Mouse (Mus musculus): Measurements from ENCODE around the gene Tmem120a.

The Tmem120a gene

GRCm38 (mm10) chr5:135733071-135733470 is 11.2 kb downstream of the Tmem120a start:
- no peak for DNase-seq (ENCODE audit: low read depth, low spot score)

- DNase-seq (ENCODE audit: low read depth, low spot score) = no peak
These were observed 12.9 kb downstream of the Tmem120a start for GRCm38 (mm10) chr5:135731322-135731721.

- no peak for DNase-seq (ENCODE audit: low read depth, low spot score)
These were observed 13.3 kb downstream of the Tmem120a start for GRCm38 (mm10) chr5:135730916-135731315.

GRCm38 (mm10) chr5:135730278-135730677 is 14.0 kb downstream of the Tmem120a start:
- no peak for DNase-seq (ENCODE audit: low read depth, low spot score)

GRCm38 (mm10) chr5:135729351-135729750 is 14.9 kb downstream of the Tmem120a start:
- no peak for DNase-seq (ENCODE audit: low read depth, low spot score)

GRCm38 (mm10) chr5:135728361-135728760 is 15.9 kb downstream of the Tmem120a start:
- DNase-seq (ENCODE audit: low read depth, low spot score) = no peak

- no peak for DNase-seq (ENCODE audit: low read depth, low spot score)
These were observed 16.4 kb downstream of the Tmem120a start for GRCm38 (mm10) chr5:135727871-135728270.

GRCm38 (mm10) chr5:135726641-135727346 is 17.5 kb downstream of the Tmem120a start:
- peak; percentile 52 for DNase-seq (ENCODE audit: low read depth, low spot score)

GRCm38 (mm10) chr5:135725991-135726390 is 18.3 kb downstream of the Tmem120a start:
- no peak for DNase-seq (ENCODE audit: low read depth, low spot score)

GRCm38 (mm10) chr5:135725391-135725841 is 18.8 kb downstream of the Tmem120a start:
- peak; percentile 46 for DNase-seq (ENCODE audit: low read depth, low spot score)

- DNase-seq (ENCODE audit: low read depth, low spot score) = no peak
These were observed 19.5 kb downstream of the Tmem120a start for GRCm38 (mm10) chr5:135724536-135725322.

GRCm38 (mm10) chr5:135723165-135723751 is 21.0 kb downstream of the Tmem120a start:
- DNase-seq (ENCODE audit: low read depth, low spot score) = no peak

GRCm38 (mm10) chr5:135722121-135722520 is 22.1 kb downstream of the Tmem120a start:
- peak; percentile 73 for DNase-seq (ENCODE audit: low read depth, low spot score)

- no peak for DNase-seq (ENCODE audit: low read depth, low spot score)
These were observed 23.2 kb downstream of the Tmem120a start for GRCm38 (mm10) chr5:135721076-135721475.

GRCm38 (mm10) chr5:135720121-135720520 is 24.1 kb downstream of the Tmem120a start:
- DNase-seq (ENCODE audit: low read depth, low spot score) = no peak

- no peak for DNase-seq (ENCODE audit: low read depth, low spot score)
These were observed 24.6 kb downstream of the Tmem120a start for GRCm38 (mm10) chr5:135719586-135720120.

- DNase-seq (ENCODE audit: low read depth, low spot score) = no peak
These were observed 28.6 kb downstream of the Tmem120a start for GRCm38 (mm10) chr5:135715624-135716023.

GRCm38 (mm10) chr5:135713441-135714218 is 30.6 kb downstream of the Tmem120a start:
- peak; percentile 58 for DNase-seq (ENCODE audit: low read depth, low spot score)

GRCm38 (mm10) chr5:135712803-135713202 is 31.4 kb downstream of the Tmem120a start:
- DNase-seq (ENCODE audit: low read depth, low spot score) = no peak

- DNase-seq (ENCODE audit: low read depth, low spot score) = no peak
These were observed 32.5 kb downstream of the Tmem120a start for GRCm38 (mm10) chr5:135711582-135712355.
